Mouse (Mus musculus) CH12.LX (cell line): ENCODE results near the gene Pygm. TPM values are rescaled to one million over a fixed set of nuclear protein-coding genes. Genes with fewer than 3 reads are reported as not detected.

Source experiments
- DNase-seq: peaks from one replicate; pipeline ENCODE4 v3.0.0-alpha.2; 2013; ENCODE audit errors: extremely low read depth
- H3K27ac ChIP-seq: 2 replicates; pipeline ENCODE4 v1.5.1; 2012; ENCODE audit warnings: low read depth, mild to moderate bottlenecking, control low read depth, moderate library complexity; ENCODE audit not compliant: insufficient read depth
- H3K27me3 ChIP-seq: replicated peaks from 2 replicates; pipeline ENCODE3; 2012; ENCODE audit warnings: inconsistent platforms
- H3K36me3 ChIP-seq, 2 experiments: replicated peaks in 1 of 2; 2 replicates each; pipeline versions ENCODE3 to v1.6.1; 2012; ENCODE audit warnings: inconsistent platforms in 1 of 2, low read length in 1 of 2, mild to moderate bottlenecking in 1 of 2, mixed read lengths in 1 of 2, moderate library complexity in 1 of 2; ENCODE audit not compliant: control insufficient read depth in 1 of 2, insufficient read depth in 1 of 2
- H3K4me1 ChIP-seq, 2 experiments: 2 replicates each; pipeline ENCODE4 v1.6.1; 2012; ENCODE audit warnings: inconsistent platforms in 1 of 2, moderate library complexity in 1 of 2; ENCODE audit not compliant: insufficient read depth in 2 of 2, control insufficient read depth in 1 of 2
- H3K4me2 ChIP-seq: 2 replicates; pipeline ENCODE4 v1.6.1; 2012; ENCODE audit warnings: low read depth, mild to moderate bottlenecking, control low read depth; ENCODE audit not compliant: poor library complexity, insufficient read depth, severe bottlenecking
- H3K4me3 ChIP-seq, 3 experiments: fragments of 150-350 bp in 1 of 3; sonication (generic) in 1 of 3; replicated peaks in 1 of 3; 2 replicates each; pipeline versions ENCODE3 to v1.5.1; 2011 to 2012; ENCODE audit warnings: low read depth in 2 of 3, low read length in 2 of 3, mild to moderate bottlenecking in 2 of 3, moderate library complexity in 2 of 3, control low read depth in 1 of 3, improper control_type of control experiment in 1 of 3, inconsistent platforms in 1 of 3, mixed read lengths in 1 of 3; ENCODE audit not compliant: poor library complexity in 1 of 3
- H3K79me2 ChIP-seq: replicated peaks from 2 replicates; pipeline ENCODE4 v1.6.1; 2012; ENCODE audit warnings: mild to moderate bottlenecking, moderate library complexity; ENCODE audit not compliant: control insufficient read depth, poor library complexity, insufficient read depth, severe bottlenecking; ENCODE audit errors: extremely low read depth
- H3K9ac ChIP-seq: 2 replicates; pipeline ENCODE4 v1.6.1; 2012; ENCODE audit warnings: low read depth, mild to moderate bottlenecking, control low read depth, moderate library complexity; ENCODE audit not compliant: insufficient read depth
- H3K9me3 ChIP-seq: replicated peaks from 2 replicates; pipeline ENCODE3; 2012; ENCODE audit warnings: low read length, inconsistent platforms, mixed read lengths
- BHLHE40 ChIP-seq: IDR thresholded peaks from 2 replicates; pipeline ENCODE4 v1.6.1; 2011; ENCODE audit warnings: mild to moderate bottlenecking, low read depth, low read length, improper control_type of control experiment
- CHD1 ChIP-seq: IDR thresholded peaks from 2 replicates; pipeline ENCODE4 v1.6.1; 2012; ENCODE audit warnings: low read depth, low read length, improper control_type of control experiment, inconsistent platforms
- E2F4 ChIP-seq: IDR thresholded peaks from 2 replicates; pipeline ENCODE4 v1.6.1; 2011; ENCODE audit warnings: low read depth, low read length, improper control_type of control experiment; ENCODE audit not compliant: insufficient replicate concordance
- ELF1 ChIP-seq: IDR thresholded peaks from 2 replicates; pipeline ENCODE4 v1.6.1; 2014; ENCODE audit warnings: low read depth, mild to moderate bottlenecking, inconsistent platforms, low read length, improper control_type of control experiment
- EP300 ChIP-seq: IDR thresholded peaks from 2 replicates; pipeline ENCODE4 v1.6.1; 2011; ENCODE audit warnings: low read length, improper control_type of control experiment
- HCFC1 ChIP-seq: IDR thresholded peaks from 2 replicates; pipeline ENCODE4 v1.6.1; 2012; ENCODE audit warnings: low read depth, mild to moderate bottlenecking, inconsistent platforms, low read length, improper control_type of control experiment
- JUN ChIP-seq: IDR thresholded peaks from 2 replicates; pipeline ENCODE4 v1.6.1; 2011; ENCODE audit warnings: low read depth, mild to moderate bottlenecking, low read length, improper control_type of control experiment, moderate library complexity; ENCODE audit not compliant: insufficient read depth
- JUND ChIP-seq: conservative IDR thresholded peaks from 2 replicates; pipeline ENCODE4 v1.6.1; 2011; ENCODE audit warnings: low read depth, low read length, improper control_type of control experiment
- MAX ChIP-seq: IDR thresholded peaks from 2 replicates; pipeline ENCODE4 v1.6.1; 2011; ENCODE audit warnings: low read length, improper control_type of control experiment
- MAZ ChIP-seq: IDR thresholded peaks from 2 replicates; pipeline ENCODE4 v1.6.1; 2012; ENCODE audit warnings: low read depth, mild to moderate bottlenecking, inconsistent platforms, low read length, improper control_type of control experiment, moderate library complexity
- MXI1 ChIP-seq: IDR thresholded peaks from 2 replicates; pipeline ENCODE4 v1.6.1; 2011; ENCODE audit warnings: mild to moderate bottlenecking, low read depth, low read length, improper control_type of control experiment
- MYC ChIP-seq: IDR thresholded peaks from 2 replicates; pipeline ENCODE4 v1.6.1; 2011; ENCODE audit warnings: low read depth, mild to moderate bottlenecking, improper control_type of control experiment, low read length
- NELFE ChIP-seq: IDR thresholded peaks from 2 replicates; pipeline ENCODE4 v1.6.1; 2011; ENCODE audit warnings: low read depth, low read length, improper control_type of control experiment
- POLR2A ChIP-seq: IDR thresholded peaks from 2 replicates; pipeline ENCODE4 v1.6.1; 2011; ENCODE audit warnings: low read depth, mild to moderate bottlenecking, improper control_type of control experiment, low read length
- RCOR1 ChIP-seq: conservative IDR thresholded peaks from 2 replicates; pipeline ENCODE4 v1.6.1; 2012; ENCODE audit warnings: low read depth, mild to moderate bottlenecking, inconsistent platforms, low read length, improper control_type of control experiment
- SMC3 ChIP-seq: IDR thresholded peaks from 2 replicates; pipeline ENCODE4 v1.6.1; 2011; ENCODE audit warnings: low read depth, low read length, improper control_type of control experiment
- TBP ChIP-seq: conservative IDR thresholded peaks from 2 replicates; pipeline ENCODE4 v1.6.1; 2011; ENCODE audit warnings: low read depth, low read length, improper control_type of control experiment
- USF2 ChIP-seq: conservative IDR thresholded peaks from 2 replicates; pipeline ENCODE4 v1.6.1; 2011; ENCODE audit warnings: low read depth, low read length, improper control_type of control experiment
- ZC3H11A ChIP-seq: IDR thresholded peaks from 2 replicates; pipeline ENCODE4 v1.6.1; 2012; ENCODE audit warnings: low read depth, mild to moderate bottlenecking, inconsistent platforms, low read length, improper control_type of control experiment
- ZKSCAN1 ChIP-seq: IDR thresholded peaks from 2 replicates; pipeline ENCODE4 v1.6.1; 2012; ENCODE audit warnings: low read depth, inconsistent platforms, low read length, improper control_type of control experiment, borderline replicate concordance
- ZMIZ1 ChIP-seq: IDR thresholded peaks from 2 replicates; pipeline ENCODE4 v1.6.1; 2012; ENCODE audit warnings: low read depth, mild to moderate bottlenecking, inconsistent platforms, low read length, improper control_type of control experiment
- ZNF384 ChIP-seq: IDR thresholded peaks from 2 replicates; pipeline ENCODE4 v1.6.1; 2012; ENCODE audit warnings: low read depth, low read length, improper control_type of control experiment, inconsistent platforms
- dilution Hi-C: fragments of 300-500 bp; cut with MboI; formaldehyde crosslinking; loops from 2 replicates; pipeline ENCODE4 v1.14.3; 2020; ENCODE audit warnings: low sequenced_read_pairs; ENCODE audit not compliant: extremely low pct_unique_long_range_greater_than_20kb, extremely low pct_ligation_motif_present
- in situ Hi-C: fragments of 300-500 bp; cut with MboI; formaldehyde crosslinking; loops from 3 replicates; pipeline ENCODE4 v1.14.3; 2019; ENCODE audit warnings: low sequenced_read_pairs, low pct_ligation_motif_present, low pct_unique_long_range_greater_than_20kb, mixed read lengths
- polyA plus RNA-seq: library from polyadenylated mRNA; unstranded; fragments of >175 nt; gene quantifications from 2 replicates; pipeline ENCODE4 v1.2.1, GENCODE M21; 2012; ENCODE audit warnings: low read depth; ENCODE audit not compliant: insufficient read length
- total RNA-seq, 2 experiments: library from RNA; depleted of rRNA; stranded (reverse); fragments of 300-350 nt in 1 of 2; fragments of >200 nt in 1 of 2; gene quantifications; 2 replicates each; pipeline ENCODE4 v1.2.3; 2012 to 2014

Gene Pygm
- total and polyA plus RNA-seq, 3 experiments: 0.32 to 2.0 (median 0.47) TPM

DNA sequence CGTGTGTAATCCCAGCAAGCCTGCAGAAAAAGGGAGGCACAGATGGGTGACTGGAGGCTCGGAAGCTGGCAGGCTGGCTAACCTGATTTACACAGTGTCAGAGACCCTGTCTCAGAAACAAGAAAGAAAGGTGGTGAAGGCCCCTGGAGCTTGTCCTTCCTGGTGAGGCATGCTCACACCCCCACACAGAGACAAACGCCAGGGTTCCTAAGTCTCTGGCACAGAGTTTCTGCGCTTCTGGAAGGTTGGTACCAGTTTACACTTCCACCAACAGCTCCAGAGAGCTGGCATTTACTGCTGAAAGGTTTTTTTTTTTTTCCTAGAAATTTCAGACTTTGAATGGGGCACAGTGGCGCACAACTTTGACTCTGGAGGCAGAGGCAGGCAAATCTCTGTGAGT lies 12.0 kb downstream of the Pygm start:
- Histone ChIP-seq H3K27me3 (no peaks in the 10 kb centered on the region), H3K79me2 (no peaks in the 10 kb centered on the region), H3K36me3 (peaks cover 0 to 17% of the 10 kb centered on the region in 2 experiments), H3K4me2 (no peak overlapping the region), H3K9me3 (no peaks in the 10 kb centered on the region), H3K4me1 (peaks cover 4 to 32% of the 10 kb centered on the region in 2 experiments), H3K27ac (no peak overlapping the region), H3K4me3 (no peak overlapping the region), H3K9ac (no peak overlapping the region)
- TF ChIP-seq TBP (no peak), BHLHE40 (no peak), USF2 (no peak), EP300 (no peak), E2F4 (no peak), ELF1 (no peak)
- no peak for DNase-seq
- in situ Hi-C loops (no loop called here), dilution Hi-C loops (no loop called here)

DNA sequence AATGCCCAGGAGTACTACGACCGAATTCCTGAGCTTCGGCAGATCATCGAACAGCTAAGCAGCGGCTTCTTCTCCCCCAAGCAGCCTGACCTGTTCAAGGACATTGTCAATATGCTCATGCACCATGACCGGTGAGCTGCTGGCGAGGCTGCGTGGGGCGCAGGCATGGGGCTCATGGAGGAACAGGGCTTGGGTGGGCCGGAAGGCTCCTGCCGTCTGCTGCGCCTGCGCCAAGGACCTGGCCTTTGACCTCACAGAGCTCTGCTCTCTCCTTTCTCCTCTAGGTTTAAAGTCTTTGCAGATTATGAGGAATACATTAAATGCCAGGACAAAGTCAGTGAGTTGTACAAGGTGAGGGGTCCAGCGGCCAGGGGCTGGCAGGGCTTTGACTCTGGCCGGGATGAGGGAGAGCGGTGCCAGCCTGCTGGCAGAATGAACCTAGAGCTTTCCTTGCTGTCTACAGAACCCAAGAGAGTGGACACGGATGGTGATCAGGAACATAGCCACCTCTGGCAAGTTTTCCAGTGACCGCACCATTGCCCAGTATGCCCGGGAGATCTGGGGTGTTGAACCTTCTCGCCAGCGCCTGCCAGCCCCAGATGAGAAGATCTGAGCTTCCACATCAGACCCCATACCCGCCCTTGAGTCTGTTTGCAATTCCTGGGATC lies 13.5 kb downstream of the Pygm start:
- H3K4me1 ChIP-seq: peaks cover 4 to 39% of the 10 kb centered on the region in 2 experiments
- in situ Hi-C loops (no loop called here), dilution Hi-C loops (no loop called here)
- no peak for TF ChIP-seq ZNF384
- no peak for TF ChIP-seq CHD1
- no peak for TF ChIP-seq NELFE
- no peak for TF ChIP-seq POLR2A
- no peak for TF ChIP-seq JUND
- TF ChIP-seq TBP: no peak
- H3K36me3 ChIP-seq: peaks cover 0 to 16% of the 10 kb centered on the region in 2 experiments
- DNase-seq: no peak
- H3K9me3 ChIP-seq: no peaks in the 10 kb centered on the region
- H3K27ac ChIP-seq: no peak overlapping the region
- H3K4me2 ChIP-seq: no peak overlapping the region
- H3K79me2 ChIP-seq: no peaks in the 10 kb centered on the region
- H3K9ac ChIP-seq: no peak overlapping the region
- no peaks in the 10 kb centered on the region for H3K27me3 ChIP-seq
- H3K4me3 ChIP-seq: no peak overlapping the region

GRCm38 (mm10) chr19:6398447-6399284 lies 14.5 kb downstream of the Pygm start:
- Histone ChIP-seq H3K79me2 (no peaks in the 10 kb centered on the region), H3K9me3 (no peaks in the 10 kb centered on the region), H3K36me3 (peaks cover 0 to 18% of the 10 kb centered on the region in 2 experiments), H3K27ac (no peak overlapping the region), H3K4me2 (peak overlapping the region; percentile 90), H3K27me3 (no peaks in the 10 kb centered on the region), H3K9ac (peak overlapping the region; percentile 51; the same call in 1 of the 2 replicates), H3K4me3 (peak overlapping the region in 2 of 3 experiments; percentile 53 to 62), H3K4me1 (peaks cover 4 to 39% of the 10 kb centered on the region in 2 experiments)
- in situ Hi-C loops (no loop called here), dilution Hi-C loops (no loop called here)
- DNase-seq: peak; percentile 75
- no peak for TF ChIP-seq ZMIZ1
- TF ChIP-seq TBP: 0 out of 2 replicates have a peak, but pooled peaks have one; percentile 55
- no peak for TF ChIP-seq MAZ
- no peak for TF ChIP-seq MXI1
- TF ChIP-seq BHLHE40: peak; percentile 28; the same call in 1 of the 2 replicates
- TF ChIP-seq HCFC1: no peak
- TF ChIP-seq USF2: no peak
- no peak for TF ChIP-seq ZKSCAN1
- no peak for TF ChIP-seq ZC3H11A
- peak; percentile 61; the same call in 1 of the 2 replicates for TF ChIP-seq ELF1
- TF ChIP-seq JUN: peak; percentile 22; the same call in 1 of the 2 replicates
- no peak for TF ChIP-seq SMC3
- no peak for TF ChIP-seq MYC
- TF ChIP-seq MAX: no peak; the same call in 1 of the 2 replicates
- no peak for TF ChIP-seq E2F4
- no peak; the same call in 1 of the 2 replicates for TF ChIP-seq RCOR1
